Mouse (Mus musculus) hindbrain, embryonic 10.5 days (tissue): Measurements from ENCODE around the gene Mobp. TPM values are rescaled to one million over a fixed set of nuclear protein-coding genes. Genes with fewer than 3 reads are reported as not detected.

Source experiments
- DNase-seq: peaks from one replicate; pipeline ENCODE4 v3.0.0-alpha.2; 2017; ENCODE audit warnings: low spot score
- H3K27ac ChIP-seq: fragments of 300-500 bp; sonication (generic); 2 replicates; pipeline ENCODE4 v1.5.1; 2016; ENCODE audit warnings: mild to moderate bottlenecking, moderate library complexity
- H3K27me3 ChIP-seq: fragments of 300-500 bp; sonication (generic); 2 replicates; pipeline ENCODE4 v1.6.1; 2016; ENCODE audit warnings: mild to moderate bottlenecking; ENCODE audit not compliant: poor library complexity, insufficient read depth, severe bottlenecking
- H3K36me3 ChIP-seq: fragments of 300-500 bp; sonication (generic); 2 replicates; pipeline ENCODE4 v1.6.1; 2016; ENCODE audit warnings: mild to moderate bottlenecking, moderate library complexity
- H3K4me1 ChIP-seq: fragments of 300-500 bp; sonication (generic); replicated peaks from 2 replicates; pipeline ENCODE4 v1.6.1; 2016; ENCODE audit warnings: mild to moderate bottlenecking
- H3K4me3 ChIP-seq: fragments of 300-500 bp; sonication (generic); 2 replicates; pipeline ENCODE4 v1.5.1; 2016; ENCODE audit warnings: mild to moderate bottlenecking, moderate library complexity
- H3K9me3 ChIP-seq: fragments of 300-500 bp; sonication (generic); 2 replicates; pipeline ENCODE4 v1.6.1; 2016; ENCODE audit warnings: mild to moderate bottlenecking, moderate library complexity
- WGBS: fragments of 180-500 bp; shearing (Covaris S2); methylation state at CpG from one replicate; pipeline ENCODE4 v1.1.7; 2016; 5-methylcytosine and 5-hydroxymethylcytosine counted together
- polyA plus RNA-seq: library from polyadenylated mRNA; unstranded; fragments of >200 nt; fragmentation: Nextera tagmentation; extraction: Ambion mirVana; gene quantifications from 2 replicates; pipeline ENCODE4 v1.2.1, GENCODE M21; 2016

Gene Mobp
- polyA plus RNA-seq, 1 experiment from 2014 or later, result 0.26 TPM

GRCm38 (mm10) chr9:120120503-120120902, 29.0 kb upstream of the Mobp start:
- 93% methylated on average over 7 of the region's 7 CpGs for WGBS
- Histone ChIP-seq H3K4me3 (no peak overlapping the region), H3K36me3 (peaks cover 73% of the 10 kb centered on the region), H3K9me3 (no peaks in the 10 kb centered on the region), H3K27me3 (no peaks in the 10 kb centered on the region), H3K27ac (no peak overlapping the region), H3K4me1 (no peaks in the 10 kb centered on the region)
- DNase-seq, result no peak

DNA sequence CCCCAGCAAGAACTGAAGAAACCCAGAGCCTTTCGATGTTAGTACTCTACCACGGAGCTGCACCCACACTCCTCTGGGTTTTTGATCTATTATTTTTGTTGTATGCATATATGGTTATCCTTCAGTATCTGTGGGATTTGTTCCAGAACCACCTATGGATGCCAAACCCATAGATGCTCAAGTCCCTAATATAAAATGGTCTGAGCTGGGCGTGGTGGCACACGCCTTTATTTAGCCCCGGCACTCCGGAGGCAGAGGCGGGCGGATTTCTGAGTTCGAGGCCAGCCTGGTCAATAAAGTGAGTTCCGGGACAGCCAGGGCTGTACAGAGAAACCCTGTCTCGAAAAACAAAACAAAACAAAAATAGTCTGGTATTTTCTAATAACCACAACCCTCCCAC, 22.6 kb upstream of the Mobp start:
- WGBS, result 68% methylated on average over 11 of the region's 11 CpGs
- H3K36me3 ChIP-seq, result peaks cover 60% of the 10 kb centered on the region

DNA sequence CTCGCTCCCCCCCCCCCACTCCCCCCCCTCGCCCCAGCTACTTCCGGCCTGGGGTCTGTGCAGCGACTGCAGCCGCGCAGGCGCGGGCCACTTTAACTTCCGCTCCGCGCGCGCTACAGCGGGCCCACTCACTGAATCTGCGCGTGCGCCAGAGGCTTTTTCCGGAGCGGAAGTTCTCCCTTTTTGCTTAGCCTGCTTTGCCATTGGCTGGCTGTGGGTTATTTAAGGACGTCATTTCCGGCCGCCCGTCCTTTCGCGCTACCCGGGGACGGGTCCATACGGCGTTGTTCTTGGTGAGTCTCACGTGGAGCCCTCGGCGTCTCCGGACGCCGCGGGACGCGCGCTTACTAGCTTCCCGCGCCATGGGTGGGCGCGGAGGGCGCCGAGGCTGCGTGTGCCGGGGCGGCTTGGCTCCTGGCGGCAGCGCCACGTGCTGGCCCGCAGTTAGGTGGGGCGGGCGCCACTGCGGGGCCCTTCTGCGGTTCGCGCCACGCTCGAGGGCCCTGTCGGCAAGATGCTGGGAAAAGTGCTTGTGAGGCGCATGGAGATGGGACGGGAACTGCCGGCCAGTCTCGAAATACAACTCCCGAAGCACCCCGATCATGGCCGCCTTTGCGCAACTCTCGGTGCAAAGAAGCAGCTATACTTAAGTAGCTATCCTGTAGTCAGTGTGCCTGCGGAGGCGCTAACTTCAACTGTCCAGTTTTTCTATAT, 21.8 kb upstream of the Mobp start, which contains the start of gene Rpsa:
Rpsa (plus strand) TSS at position 152 of the 714 bp plus-strand sequence.
- H3K9me3 ChIP-seq, result no peaks in the 10 kb centered on the region
- H3K36me3 ChIP-seq, result peaks cover 60% of the 10 kb centered on the region
- H3K27ac ChIP-seq, result peak within 1 kb of the TSS; percentile 99
- WGBS, result under 1% methylated on average over 72 of the region's 72 CpGs
- peaks cover 18% of the 10 kb centered on the region for H3K4me1 ChIP-seq
- DNase-seq, result peak; percentile 98
- no peaks in the 10 kb centered on the region for H3K27me3 ChIP-seq
- H3K4me3 ChIP-seq, result peak within 1 kb of the TSS; percentile 100

More for the DNA sequence above, 22.6 kb upstream of the Mobp start:
- no peak for DNase-seq
- Histone ChIP-seq H3K27me3 (no peaks in the 10 kb centered on the region), H3K4me3 (peak overlapping the region; percentile 100), H3K27ac (peak overlapping the region; percentile 99), H3K9me3 (no peaks in the 10 kb centered on the region), H3K4me1 (peaks cover 18% of the 10 kb centered on the region)

DNA sequence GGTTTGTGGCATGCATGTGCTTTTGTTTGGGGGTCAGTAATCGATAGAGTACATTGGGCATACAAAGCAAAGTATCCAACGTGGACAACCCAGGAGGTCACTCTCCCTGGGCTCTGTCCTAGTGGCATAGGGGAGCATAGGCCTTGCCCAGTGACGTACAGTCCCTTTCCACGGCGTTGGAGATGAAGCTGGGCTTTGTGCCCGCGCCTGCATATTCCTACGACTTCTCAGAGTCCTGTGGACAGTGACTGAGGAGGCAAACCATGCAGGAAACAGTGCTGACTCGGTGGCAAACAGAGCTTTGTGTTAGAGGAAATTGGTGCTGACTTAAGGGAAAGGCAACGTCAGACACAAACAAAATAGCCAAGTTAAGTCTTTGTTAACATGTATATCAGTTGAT, 20.2 kb upstream of the Mobp start:
- Histone ChIP-seq H3K36me3 (peaks cover 52% of the 10 kb centered on the region), H3K9me3 (no peaks in the 10 kb centered on the region), H3K4me3 (peak overlapping the region; percentile 100), H3K27me3 (no peaks in the 10 kb centered on the region), H3K27ac (peak overlapping the region; percentile 99), H3K4me1 (peaks cover 18% of the 10 kb centered on the region)
- DNase-seq, result no peak
- 79% methylated on average over 10 of the region's 10 CpGs for WGBS

DNA sequence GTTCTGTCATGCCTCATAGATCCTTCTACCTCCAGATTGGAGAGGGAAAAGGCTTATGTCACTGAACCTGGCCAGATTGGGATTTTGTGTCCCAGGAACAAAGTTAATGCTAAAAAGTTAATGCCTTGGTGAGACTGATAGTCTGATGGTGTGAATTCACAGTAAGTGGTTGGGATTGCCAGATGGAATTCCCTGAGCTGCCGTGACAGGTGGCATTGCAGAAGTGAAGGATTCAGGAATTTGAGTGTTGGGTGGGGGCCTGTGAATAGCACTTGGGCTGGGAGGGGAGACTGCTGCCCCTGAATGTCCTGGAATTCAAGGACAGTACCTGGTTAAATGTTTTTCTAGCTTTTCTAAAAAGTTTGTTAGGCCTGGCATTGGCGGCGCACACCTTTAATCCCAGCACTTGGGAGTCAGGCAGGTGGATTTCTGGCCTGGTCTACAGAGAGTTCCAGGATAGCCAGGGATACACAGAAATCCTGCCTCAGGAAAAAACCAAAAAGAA, 17.7 kb upstream of the Mobp start:
- 92% methylated on average over 3 of the region's 3 CpGs for WGBS
- no peak for DNase-seq

GRCm38 (mm10) chr9:120132980-120133754, 16.3 kb upstream of the Mobp start:
- no peak overlapping the region for H3K27ac ChIP-seq
- DNase-seq, result no peak

More for the DNA sequence above, 17.7 kb upstream of the Mobp start:
- peaks cover 57% of the 10 kb centered on the region for H3K36me3 ChIP-seq
- H3K9me3 ChIP-seq, result no peaks in the 10 kb centered on the region
- no peak overlapping the region for H3K27ac ChIP-seq
- H3K4me1 ChIP-seq, result peaks cover 16% of the 10 kb centered on the region
- no peak overlapping the region for H3K4me3 ChIP-seq
- H3K27me3 ChIP-seq, result no peaks in the 10 kb centered on the region

DNA sequence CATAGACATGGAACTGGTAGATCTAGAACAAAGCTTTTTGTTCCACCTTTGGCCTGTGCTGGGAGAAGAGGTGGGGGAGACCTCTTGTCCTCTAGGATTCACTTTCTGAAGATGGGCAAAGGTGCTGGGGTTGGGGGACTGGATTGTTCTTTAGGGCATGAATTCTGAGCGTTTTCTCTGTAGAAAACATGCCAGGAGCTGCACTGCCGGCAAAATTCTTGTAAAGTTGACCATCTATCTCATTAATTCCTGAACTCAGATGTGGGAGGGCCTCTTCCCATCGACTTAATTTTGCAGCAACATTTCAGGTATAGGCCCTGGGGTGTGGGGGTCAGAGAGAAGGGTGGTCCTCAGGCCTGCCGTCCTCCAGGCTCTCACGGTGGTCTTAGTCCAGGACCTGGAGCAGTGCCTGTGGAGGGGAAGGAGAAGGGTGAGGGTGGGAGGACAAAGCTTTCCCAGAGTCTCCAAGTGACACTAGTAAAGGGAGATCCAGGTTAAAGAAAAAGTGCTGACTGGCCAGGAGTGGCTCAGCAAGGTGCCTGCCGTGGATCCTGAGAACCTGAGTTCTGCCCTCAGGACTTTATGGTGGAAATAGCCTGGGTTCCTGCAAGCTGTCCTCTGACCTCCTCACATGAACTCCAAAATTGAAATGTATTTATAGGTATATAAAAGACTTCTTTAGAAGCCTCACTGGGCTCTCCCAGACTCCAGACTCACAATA, 15.6 kb upstream of the Mobp start:
- H3K27ac ChIP-seq, result no peak overlapping the region
- WGBS, result 62% methylated on average over 6 of the region's 6 CpGs
- peaks cover 51% of the 10 kb centered on the region for H3K36me3 ChIP-seq
- no peaks in the 10 kb centered on the region for H3K27me3 ChIP-seq
- H3K4me3 ChIP-seq, result no peak overlapping the region
- DNase-seq, result no peak
- no peaks in the 10 kb centered on the region for H3K9me3 ChIP-seq
- H3K4me1 ChIP-seq, result peaks cover 9% of the 10 kb centered on the region

More at GRCm38 (mm10) chr9:120132980-120133754, 16.3 kb upstream of the Mobp start:
- H3K9me3 ChIP-seq, result no peaks in the 10 kb centered on the region
- 42% methylated on average over 8 of the region's 8 CpGs for WGBS
- peaks cover 57% of the 10 kb centered on the region for H3K36me3 ChIP-seq
- no peak overlapping the region for H3K4me3 ChIP-seq
- H3K4me1 ChIP-seq, result peaks cover 14% of the 10 kb centered on the region
- no peaks in the 10 kb centered on the region for H3K27me3 ChIP-seq

DNA sequence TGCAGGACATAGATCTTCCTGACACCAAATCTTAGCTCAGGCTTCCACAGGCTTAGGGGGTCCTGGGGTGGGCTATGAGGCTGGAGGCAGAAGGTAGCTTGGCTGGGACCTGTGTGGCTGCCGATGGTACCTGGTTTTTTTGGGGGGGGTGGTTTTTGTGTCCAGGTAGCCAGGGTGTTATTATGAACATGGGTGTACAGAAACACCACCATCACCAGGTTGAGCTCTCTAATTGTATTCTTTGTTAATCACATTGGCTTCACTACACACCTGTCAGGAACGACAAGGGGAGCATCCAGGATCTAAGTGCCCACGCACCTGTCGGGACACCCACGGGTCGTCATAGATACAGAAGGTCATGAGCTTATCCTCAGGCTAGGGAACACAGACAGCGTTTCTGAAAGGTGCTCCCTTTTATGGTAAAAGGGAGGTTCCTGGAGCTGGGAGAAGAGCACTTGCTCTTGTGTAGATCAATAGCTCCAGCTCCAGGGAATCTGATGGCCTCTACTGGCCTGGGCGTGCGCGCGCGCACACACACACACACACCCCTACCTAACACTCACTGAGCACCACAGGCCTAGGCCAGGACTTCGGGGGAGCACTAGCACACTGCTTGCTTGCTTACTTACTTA, 14.9 kb upstream of the Mobp start:
- WGBS, result 82% methylated on average over 13 of the region's 13 CpGs
- DNase-seq, result no peak
- no peak overlapping the region for H3K27ac ChIP-seq

DNA sequence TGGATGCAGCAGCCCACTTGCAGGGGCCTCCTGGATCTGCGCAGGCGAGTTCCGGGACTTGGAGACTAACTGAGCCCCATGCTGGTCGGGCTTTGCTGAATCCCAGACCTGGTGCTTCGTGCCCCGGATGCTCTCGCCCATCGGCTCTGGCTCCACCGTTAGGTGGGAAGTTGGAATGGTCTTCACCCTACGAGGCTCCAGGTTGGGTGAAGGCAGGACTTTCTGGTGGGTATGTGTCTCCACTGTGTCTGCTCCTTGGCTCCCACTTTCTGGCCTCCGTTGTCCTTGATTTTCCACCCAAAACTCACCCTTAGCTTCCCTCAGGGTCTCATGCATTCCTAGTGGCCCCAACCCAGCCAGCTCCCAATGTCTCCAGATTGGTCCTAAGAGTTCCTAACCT, 14.1 kb upstream of the Mobp start:
- DNase-seq, result no peak
- H3K27ac ChIP-seq, result no peak overlapping the region
- WGBS, result 90% methylated on average over 11 of the region's 11 CpGs

More for the DNA sequence above, 14.9 kb upstream of the Mobp start:
- Histone ChIP-seq H3K4me3 (no peak overlapping the region), H3K4me1 (peaks cover 2% of the 10 kb centered on the region; the same call in 1 of the 2 replicates), H3K9me3 (no peaks in the 10 kb centered on the region), H3K36me3 (peaks cover 44% of the 10 kb centered on the region), H3K27me3 (no peaks in the 10 kb centered on the region)

GRCm38 (mm10) chr9:120140652-120141051, 8.9 kb upstream of the Mobp start:
- Histone ChIP-seq H3K36me3 (peaks cover under 1% of the 10 kb centered on the region; the same call in 1 of the 2 replicates), H3K27ac (no peak overlapping the region), H3K4me3 (no peak overlapping the region), H3K4me1 (no peaks in the 10 kb centered on the region), H3K9me3 (no peaks in the 10 kb centered on the region), H3K27me3 (no peaks in the 10 kb centered on the region)
- WGBS, result 21% methylated on average over 4 of the region's 4 CpGs
- peak; percentile 74 for DNase-seq

More for the DNA sequence above, 14.1 kb upstream of the Mobp start:
- no peaks in the 10 kb centered on the region for H3K27me3 ChIP-seq
- no peak overlapping the region for H3K4me3 ChIP-seq
- H3K36me3 ChIP-seq, result peaks cover 36% of the 10 kb centered on the region
- H3K4me1 ChIP-seq, result no peaks in the 10 kb centered on the region
- H3K9me3 ChIP-seq, result no peaks in the 10 kb centered on the region

DNA sequence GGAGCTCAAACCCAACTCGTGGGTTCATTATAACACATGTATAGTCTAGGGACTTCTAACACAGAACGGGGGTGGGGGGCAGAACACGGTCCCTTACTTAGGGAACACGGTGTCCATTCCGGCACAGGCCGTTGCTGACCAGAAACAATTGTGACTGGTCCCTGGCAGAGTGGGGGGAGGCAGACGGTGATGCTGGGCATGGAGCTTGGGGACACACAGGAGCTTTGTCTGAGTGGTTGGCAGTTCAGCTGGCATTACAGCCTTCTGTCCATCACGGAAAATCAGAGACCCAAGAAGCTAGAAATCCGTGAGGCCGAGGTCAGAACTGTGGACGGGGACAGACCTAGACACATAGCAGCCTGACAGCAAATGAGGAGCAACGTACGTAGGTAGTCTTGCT, 5.0 kb upstream of the Mobp start:
- no peak overlapping the region for H3K4me3 ChIP-seq
- no peaks in the 10 kb centered on the region for H3K9me3 ChIP-seq
- H3K36me3 ChIP-seq, result no peaks in the 10 kb centered on the region
- DNase-seq, result no peak
- H3K27ac ChIP-seq, result no peak overlapping the region
- 84% methylated on average over 13 of the region's 13 CpGs for WGBS
- H3K27me3 ChIP-seq, result peaks cover 15% of the 10 kb centered on the region; the same call in 1 of the 2 replicates
- H3K4me1 ChIP-seq, result peaks cover 8% of the 10 kb centered on the region

DNA sequence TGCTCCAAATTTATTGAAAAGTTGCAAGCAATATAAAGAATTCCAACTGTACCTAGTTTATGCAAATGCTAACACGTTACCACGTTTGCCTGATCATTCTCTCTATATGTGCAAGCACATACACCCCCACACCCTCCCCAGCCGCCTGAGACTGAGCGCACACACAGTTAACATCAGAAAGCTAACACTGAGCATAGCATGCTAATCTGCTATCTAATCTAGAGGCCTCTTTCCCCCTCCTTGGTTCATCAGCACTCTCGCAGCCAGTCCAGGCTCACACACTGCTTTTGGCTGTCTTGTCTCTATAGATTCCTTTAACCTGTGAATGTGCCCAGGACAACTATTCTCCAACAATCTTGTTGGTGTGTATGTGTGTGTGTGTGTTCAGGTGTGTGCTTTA, 1.6 kb downstream of the Mobp start:
- Histone ChIP-seq H3K4me1 (peaks cover 22% of the 10 kb centered on the region), H3K27ac (no peak overlapping the region), H3K4me3 (no peak overlapping the region), H3K36me3 (no peaks in the 10 kb centered on the region), H3K9me3 (no peaks in the 10 kb centered on the region), H3K27me3 (peaks cover 52% of the 10 kb centered on the region)
- 85% methylated on average over 5 of the region's 5 CpGs for WGBS
- DNase-seq, result no peak
